Mouse (Mus musculus): Measurements from ENCODE around the gene Ttc14.

DNA sequence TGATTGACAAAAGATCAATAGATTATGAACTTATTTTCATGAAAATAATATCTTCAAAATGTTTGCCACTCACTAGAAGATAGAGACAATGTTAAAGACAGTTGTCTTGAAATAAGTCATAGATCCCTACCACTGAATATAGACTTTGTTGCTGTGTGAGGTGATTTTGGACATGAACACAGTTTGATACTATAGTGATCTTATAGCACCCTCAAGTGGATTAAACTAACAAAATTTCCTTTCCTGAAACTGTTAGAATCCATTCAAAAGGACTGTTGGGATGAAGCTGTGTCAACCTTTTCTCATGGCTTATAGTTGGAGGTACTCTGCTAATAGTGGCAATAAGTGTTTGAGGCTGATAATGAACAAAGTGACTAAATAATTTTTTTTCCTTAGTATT lies 8.7 kb upstream of the Ttc14 start:
- TF ChIP-seq CTCF (IDR thresholded peaks at IDR 0.05; ENCODE audit: low read depth) (peak; percentile 41), EP300 (IDR thresholded peaks at IDR 0.05; ENCODE audit: low read depth) (no peak)

Measured in heart, postnatal 0 days (tissue).